Mouse (Mus musculus) liver, postnatal 0 days (tissue): ENCODE measurements around the gene Rpap3. TPM values are rescaled to one million over a fixed set of nuclear protein-coding genes. Genes with fewer than 3 reads are reported as not detected.

Experiments used
- ATAC-seq: fragments of 200-750 bp; cut with Nextera tagmentation; 2 replicates; pipeline ENCODE4 v1.8.0; 2017; ENCODE audit warnings: mild to moderate bottlenecking, moderate library complexity
- DNase-seq: peaks from one replicate; pipeline ENCODE4 v3.0.0-alpha.2; 2016
- H3K27ac ChIP-seq: fragments of 300-500 bp; sonication (generic); 2 replicates; pipeline ENCODE4 v1.5.1; 2014; ENCODE audit warnings: antibody characterized with exemption, moderate library complexity, mild to moderate bottlenecking, low read depth
- H3K27me3 ChIP-seq: fragments of 300-500 bp; sonication (generic); 2 replicates; pipeline ENCODE4 v1.6.1; 2014; ENCODE audit warnings: low read length, control low read depth, mixed read lengths; ENCODE audit not compliant: insufficient read depth
- H3K36me3 ChIP-seq: fragments of 300-500 bp; sonication (generic); replicated peaks from 2 replicates; pipeline ENCODE4 v1.6.1; 2014; ENCODE audit warnings: mild to moderate bottlenecking, control low read depth, low read length, moderate library complexity, mixed read lengths; ENCODE audit not compliant: insufficient read depth
- H3K4me1 ChIP-seq: fragments of 300-500 bp; sonication (generic); 2 replicates; pipeline ENCODE4 v1.6.1; 2014; ENCODE audit warnings: antibody characterized with exemption, mild to moderate bottlenecking, control low read depth; ENCODE audit not compliant: insufficient read depth
- H3K4me2 ChIP-seq: fragments of 300-500 bp; sonication (generic); 2 replicates; pipeline ENCODE4 v1.6.1; 2014; ENCODE audit warnings: low read depth, mild to moderate bottlenecking, low read length, moderate library complexity, mixed read lengths
- H3K4me3 ChIP-seq: fragments of 300-500 bp; sonication (generic); 2 replicates; pipeline ENCODE4 v1.5.1; 2014; ENCODE audit warnings: low read depth, low read length
- H3K9ac ChIP-seq: fragments of 300-500 bp; sonication (generic); replicated peaks from 2 replicates; pipeline ENCODE4 v1.6.1; 2014; ENCODE audit warnings: mild to moderate bottlenecking, moderate library complexity
- H3K9me3 ChIP-seq: fragments of 300-500 bp; sonication (generic); 2 replicates; pipeline ENCODE4 v1.6.1; 2016; ENCODE audit warnings: mild to moderate bottlenecking, control low read depth, low read length, mixed read lengths
- CTCF ChIP-seq: sonication (generic); IDR thresholded peaks from 2 replicates; pipeline ENCODE4 v1.5.1; 2016; ENCODE audit warnings: antibody characterized with exemption, low read depth
- EP300 ChIP-seq: IDR thresholded peaks from 2 replicates; pipeline ENCODE4 v1.6.1; 2016; ENCODE audit warnings: antibody characterized with exemption, low read depth, mild to moderate bottlenecking
- WGBS: fragments of 180-500 bp; shearing (Covaris S2); extraction: QIAGEN DNeasy Blood & Tissue Kit; methylation state at CpG from one replicate; pipeline ENCODE4 v1.1.7; 2014; ENCODE audit not compliant: insufficient replicate concordance; 5-methylcytosine and 5-hydroxymethylcytosine counted together
- polyA plus RNA-seq: library from polyadenylated mRNA; unstranded; fragments of >200 nt; fragmentation: Nextera tagmentation; extraction: Ambion mirVana; gene quantifications from 2 replicates; pipeline ENCODE4 v1.2.1, GENCODE M21; 2015

Gene Rpap3
- polyA plus RNA-seq, 1 experiment from 2014 or later = 6.7 TPM

DNA sequence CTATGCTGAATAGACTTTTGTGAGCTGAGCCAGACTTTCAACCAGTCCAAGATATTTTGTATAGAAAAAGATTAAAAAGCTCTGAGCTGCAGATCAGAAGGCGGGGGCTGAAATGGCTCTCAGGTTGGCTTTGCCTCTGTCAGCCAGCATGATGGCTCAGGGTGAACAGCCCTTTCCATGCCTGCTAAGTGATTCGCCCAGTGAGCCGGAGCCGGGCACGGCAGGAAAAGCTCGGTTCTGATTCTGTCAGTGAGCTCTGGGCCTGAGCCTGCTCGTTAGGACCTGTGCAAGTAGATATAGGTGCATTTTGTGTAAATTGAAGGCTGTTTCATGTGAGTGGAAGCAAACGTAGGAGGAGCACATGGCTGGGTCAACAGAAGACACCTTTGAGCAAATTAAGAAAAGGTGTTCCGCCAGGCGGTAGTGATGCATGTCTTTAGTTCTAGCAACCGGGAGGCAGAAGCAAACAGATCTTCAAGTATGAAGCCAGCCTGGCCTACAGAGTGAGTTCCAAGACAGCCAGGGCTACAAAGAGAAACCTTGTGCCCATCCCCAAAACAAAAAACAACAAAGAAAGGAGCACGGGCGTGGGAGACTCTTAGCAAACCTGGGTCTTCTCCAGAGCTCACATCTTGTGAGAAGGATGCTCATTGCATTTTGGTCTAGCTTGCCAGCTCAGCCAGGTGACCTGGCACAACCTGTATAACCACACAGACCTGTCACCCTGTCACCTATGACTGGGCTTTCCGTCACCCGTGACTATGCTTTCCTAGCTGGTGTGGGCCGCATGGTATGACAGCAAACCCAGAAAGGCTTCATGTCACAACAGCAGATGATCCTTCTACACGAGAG is 18.9 kb upstream of the Rpap3 start:
- WGBS = 78% methylated on average over 17 of the region's 17 CpGs
- ATAC-seq = no peak

DNA sequence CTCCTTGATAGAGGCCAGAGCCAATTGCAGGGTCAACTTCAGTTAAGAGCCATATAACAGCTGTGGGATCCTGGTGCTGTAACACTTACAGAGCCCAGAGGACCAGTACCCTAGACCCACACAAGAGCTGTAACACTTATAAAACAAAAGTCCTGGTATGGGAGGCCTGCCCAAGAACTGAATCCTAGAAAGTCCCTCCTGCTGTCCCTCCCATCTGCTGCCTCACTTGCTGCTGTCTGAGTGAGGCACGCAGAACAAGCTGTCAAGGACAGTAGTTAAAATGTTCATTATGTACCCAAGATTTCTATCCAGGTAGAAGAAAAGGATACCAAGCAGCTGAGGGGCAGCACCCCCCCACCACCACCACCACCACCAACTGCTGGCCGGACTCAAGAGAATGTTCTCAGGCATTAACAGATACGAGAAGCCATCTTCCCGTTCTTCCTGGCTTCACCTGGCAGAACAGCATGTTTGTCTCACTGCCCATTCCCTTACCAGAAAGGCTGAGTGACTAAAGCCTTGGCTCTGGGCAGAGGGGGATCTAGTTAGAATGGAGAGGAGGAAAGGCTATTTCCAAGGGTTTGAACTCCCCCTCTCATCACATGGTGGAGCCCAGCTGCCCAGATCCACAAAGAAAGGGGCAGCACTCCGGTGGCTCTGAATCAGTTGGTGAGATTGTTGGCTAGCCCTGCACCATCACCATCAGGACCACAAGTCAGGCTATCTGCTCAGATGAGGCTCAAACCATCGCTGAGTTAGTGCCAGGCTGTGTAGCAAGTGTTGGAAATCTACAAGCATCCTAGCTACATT is 18.1 kb upstream of the Rpap3 start:
- Histone ChIP-seq H3K27ac (no peak overlapping the region), H3K4me3 (no peak overlapping the region), H3K27me3 (no peaks in the 10 kb centered on the region), H3K9ac (no peak overlapping the region), H3K4me1 (0 out of 2 replicates have a peak, but pooled peaks cover 5% of the 10 kb centered on the region), H3K9me3 (no peaks in the 10 kb centered on the region), H3K36me3 (no peaks in the 10 kb centered on the region), H3K4me2 (no peak overlapping the region)
- DNase-seq (no peak), ATAC-seq (no peak)
- 79% methylated on average over 6 of the region's 6 CpGs for WGBS
- TF ChIP-seq EP300 (no peak), CTCF (no peak)

More for the DNA sequence above, 18.9 kb upstream of the Rpap3 start:
- Histone ChIP-seq H3K27ac (no peak overlapping the region), H3K9ac (no peak overlapping the region), H3K36me3 (no peaks in the 10 kb centered on the region), H3K9me3 (no peaks in the 10 kb centered on the region), H3K4me1 (0 out of 2 replicates have a peak, but pooled peaks cover 5% of the 10 kb centered on the region), H3K4me2 (no peak overlapping the region), H3K27me3 (no peaks in the 10 kb centered on the region), H3K4me3 (no peak overlapping the region)
- no peak for DNase-seq
- TF ChIP-seq EP300 (no peak), CTCF (no peak)

GRCm38 (mm10) chr15:97721008-97721701 is 15.5 kb upstream of the Rpap3 start:
- Histone ChIP-seq H3K9ac (no peak overlapping the region), H3K4me1 (no peaks in the 10 kb centered on the region), H3K9me3 (no peaks in the 10 kb centered on the region), H3K36me3 (no peaks in the 10 kb centered on the region), H3K4me2 (no peak overlapping the region), H3K4me3 (no peak overlapping the region), H3K27me3 (no peaks in the 10 kb centered on the region), H3K27ac (peak overlapping the region; percentile 70)
- no peak for TF ChIP-seq EP300
- no peak for TF ChIP-seq CTCF
- DNase-seq = peak; percentile 34
- ATAC-seq = peak; percentile 50
- WGBS = 49% methylated on average over 15 of the region's 15 CpGs

GRCm38 (mm10) chr15:97720026-97720675 is 14.5 kb upstream of the Rpap3 start:
- H3K4me2 ChIP-seq = no peak overlapping the region
- 73% methylated on average over 12 of the region's 12 CpGs for WGBS
- ATAC-seq = no peak
- no peaks in the 10 kb centered on the region for H3K4me1 ChIP-seq
- H3K9me3 ChIP-seq = no peaks in the 10 kb centered on the region
- no peaks in the 10 kb centered on the region for H3K27me3 ChIP-seq
- no peak for DNase-seq
- no peaks in the 10 kb centered on the region for H3K36me3 ChIP-seq
- TF ChIP-seq CTCF (no peak), EP300 (no peak)
- H3K4me3 ChIP-seq = no peak overlapping the region
- peak overlapping the region; percentile 70 for H3K27ac ChIP-seq
- H3K9ac ChIP-seq = no peak overlapping the region

GRCm38 (mm10) chr15:97719494-97719893 is 13.9 kb upstream of the Rpap3 start:
- H3K4me2 ChIP-seq = no peak overlapping the region
- no peaks in the 10 kb centered on the region for H3K27me3 ChIP-seq
- H3K4me3 ChIP-seq = no peak overlapping the region
- H3K27ac ChIP-seq = peak overlapping the region; percentile 70; the same call in 1 of the 2 replicates
- ATAC-seq (no peak), DNase-seq (no peak)
- H3K9me3 ChIP-seq = no peaks in the 10 kb centered on the region
- no peaks in the 10 kb centered on the region for H3K36me3 ChIP-seq
- no peak for TF ChIP-seq CTCF
- no peak for TF ChIP-seq EP300
- WGBS = 85% methylated on average over 12 of the region's 12 CpGs
- no peak overlapping the region for H3K9ac ChIP-seq
- H3K4me1 ChIP-seq = no peaks in the 10 kb centered on the region
